Mouse (Mus musculus): ENCODE measurements at regions not wholly inside any gene's neighbourhood (a gene's known extent, or its start where the extent isn't known, plus 50 kb on each side); places are given as distances from the start of the nearest gene placed in this dataset.

- ATAC-seq (ENCODE audit: low FRiP score, low TSS enrichment): no peak
- 80% methylated on average over 19 of the region's 19 CpGs for WGBS
These were observed 575.7 kb downstream of the Robo2 start for GRCm38 (mm10) chr16:73835715-73836440.

GRCm38 (mm10) chr16:73821387-73822338 lies 590.0 kb downstream of the Robo2 start:
- whole genome bisulfite sequencing: 81% methylated on average over 10 of the region's 10 CpGs
- DNase-seq (no peak), ATAC-seq (ENCODE audit: low FRiP score, low TSS enrichment) (no peak)
- Histone ChIP-seq H3K4me2 (ENCODE audit: low read length) (no peak overlapping the region), H3K27ac (replicated peaks; ENCODE audit: low read depth, low read length) (no peak overlapping the region), H3K4me3 (replicated peaks; ENCODE audit: low read depth, low read length) (no peak overlapping the region), H3K4me1 (ENCODE audit: control insufficient read depth, insufficient read depth, low read length) (no peaks in the 10 kb centered on the region), H3K9ac (replicated peaks; ENCODE audit: low read length) (no peak overlapping the region), H3K27me3 (ENCODE audit: control insufficient read depth, insufficient read depth, low read length) (no peaks in the 10 kb centered on the region), H3K9me3 (ENCODE audit: control insufficient read depth, low read length) (no peaks in the 10 kb centered on the region), H3K36me3 (ENCODE audit: control insufficient read depth, insufficient read depth, low read length) (no peaks in the 10 kb centered on the region)

More at GRCm38 (mm10) chr16:73835715-73836440, 575.7 kb downstream of the Robo2 start:
- Histone ChIP-seq H3K9ac (replicated peaks; ENCODE audit: low read length) (no peak overlapping the region), H3K27ac (replicated peaks; ENCODE audit: low read depth, low read length) (no peak overlapping the region), H3K4me2 (ENCODE audit: low read length) (no peak overlapping the region), H3K4me1 (ENCODE audit: control insufficient read depth, insufficient read depth, low read length) (no peaks in the 10 kb centered on the region), H3K36me3 (ENCODE audit: control insufficient read depth, insufficient read depth, low read length) (no peaks in the 10 kb centered on the region), H3K27me3 (ENCODE audit: control insufficient read depth, insufficient read depth, low read length) (no peaks in the 10 kb centered on the region), H3K9me3 (ENCODE audit: control insufficient read depth, low read length) (no peaks in the 10 kb centered on the region), H3K4me3 (replicated peaks; ENCODE audit: low read depth, low read length) (no peak overlapping the region)
- DNase-seq: peak; percentile 40

GRCm38 (mm10) chr16:73804572-73804971 lies 607.1 kb downstream of the Robo2 start:
- Histone ChIP-seq H3K27me3 (ENCODE audit: control insufficient read depth, insufficient read depth, low read length) (no peaks in the 10 kb centered on the region), H3K4me2 (ENCODE audit: low read length) (no peak overlapping the region), H3K4me3 (replicated peaks; ENCODE audit: low read depth, low read length) (no peak overlapping the region), H3K9ac (replicated peaks; ENCODE audit: low read length) (no peak overlapping the region), H3K9me3 (ENCODE audit: control insufficient read depth, low read length) (no peaks in the 10 kb centered on the region), H3K27ac (replicated peaks; ENCODE audit: low read depth, low read length) (no peak overlapping the region), H3K4me1 (ENCODE audit: control insufficient read depth, insufficient read depth, low read length) (no peaks in the 10 kb centered on the region), H3K36me3 (ENCODE audit: control insufficient read depth, insufficient read depth, low read length) (no peaks in the 10 kb centered on the region)
- WGBS: 87% methylated on average over 3 of the region's 3 CpGs
- DNase-seq: no peak
- no peak for ATAC-seq (ENCODE audit: low FRiP score, low TSS enrichment)

- H3K27me3 ChIP-seq (ENCODE audit: control insufficient read depth, insufficient read depth, low read length): no peaks in the 10 kb centered on the region
- H3K36me3 ChIP-seq (ENCODE audit: control insufficient read depth, insufficient read depth, low read length): no peaks in the 10 kb centered on the region
- H3K9me3 ChIP-seq (ENCODE audit: control insufficient read depth, low read length): no peaks in the 10 kb centered on the region
- no peak for ATAC-seq (ENCODE audit: low FRiP score, low TSS enrichment)
- no peak for DNase-seq
- no peak overlapping the region for H3K9ac ChIP-seq (replicated peaks; ENCODE audit: low read length)
- H3K4me1 ChIP-seq (ENCODE audit: control insufficient read depth, insufficient read depth, low read length): no peaks in the 10 kb centered on the region
- no peak overlapping the region for H3K27ac ChIP-seq (replicated peaks; ENCODE audit: low read depth, low read length)
- WGBS: 92% methylated on average over 6 of the region's 6 CpGs
- H3K4me3 ChIP-seq (replicated peaks; ENCODE audit: low read depth, low read length): no peak overlapping the region
- no peak overlapping the region for H3K4me2 ChIP-seq (ENCODE audit: low read length)
These were observed 615.0 kb downstream of the Robo2 start for GRCm38 (mm10) chr16:73796528-73797171.

GRCm38 (mm10) chr16:73785074-73785438 lies 626.6 kb downstream of the Robo2 start:
- no peak for DNase-seq
- H3K4me3 ChIP-seq (replicated peaks; ENCODE audit: low read depth, low read length): no peak overlapping the region
- no peak for ATAC-seq (ENCODE audit: low FRiP score, low TSS enrichment)
- WGBS: 73% methylated on average over 2 of the region's 2 CpGs
- no peak overlapping the region for H3K9ac ChIP-seq (replicated peaks; ENCODE audit: low read length)
- H3K9me3 ChIP-seq (ENCODE audit: control insufficient read depth, low read length): no peaks in the 10 kb centered on the region
- no peaks in the 10 kb centered on the region for H3K4me1 ChIP-seq (ENCODE audit: control insufficient read depth, insufficient read depth, low read length)
- no peak overlapping the region for H3K4me2 ChIP-seq (ENCODE audit: low read length)
- no peaks in the 10 kb centered on the region for H3K27me3 ChIP-seq (ENCODE audit: control insufficient read depth, insufficient read depth, low read length)
- 0 out of 2 replicates have a peak overlapping the region, but pooled peaks have one; percentile 20 for H3K27ac ChIP-seq (replicated peaks; ENCODE audit: low read depth, low read length)
- H3K36me3 ChIP-seq (ENCODE audit: control insufficient read depth, insufficient read depth, low read length): no peaks in the 10 kb centered on the region

GRCm38 (mm10) chr16:73784296-73785073 lies 627.1 kb downstream of the Robo2 start:
- no peak overlapping the region for H3K4me3 ChIP-seq (replicated peaks; ENCODE audit: low read depth, low read length)
- no peak for ATAC-seq (ENCODE audit: low FRiP score, low TSS enrichment)
- no peaks in the 10 kb centered on the region for H3K36me3 ChIP-seq (ENCODE audit: control insufficient read depth, insufficient read depth, low read length)
- 79% methylated on average over 10 of the region's 10 CpGs for WGBS
- H3K27ac ChIP-seq (replicated peaks; ENCODE audit: low read depth, low read length): 0 out of 2 replicates have a peak overlapping the region, but pooled peaks have one; percentile 20
- H3K9ac ChIP-seq (replicated peaks; ENCODE audit: low read length): no peak overlapping the region
- no peaks in the 10 kb centered on the region for H3K9me3 ChIP-seq (ENCODE audit: control insufficient read depth, low read length)
- no peak for DNase-seq
- no peaks in the 10 kb centered on the region for H3K27me3 ChIP-seq (ENCODE audit: control insufficient read depth, insufficient read depth, low read length)
- H3K4me1 ChIP-seq (ENCODE audit: control insufficient read depth, insufficient read depth, low read length): no peaks in the 10 kb centered on the region
- no peak overlapping the region for H3K4me2 ChIP-seq (ENCODE audit: low read length)

- Histone ChIP-seq H3K4me2 (ENCODE audit: low read length) (no peak overlapping the region), H3K27me3 (ENCODE audit: control insufficient read depth, insufficient read depth, low read length) (no peaks in the 10 kb centered on the region), H3K9ac (replicated peaks; ENCODE audit: low read length) (no peak overlapping the region), H3K4me1 (ENCODE audit: control insufficient read depth, insufficient read depth, low read length) (no peaks in the 10 kb centered on the region), H3K4me3 (replicated peaks; ENCODE audit: low read depth, low read length) (no peak overlapping the region), H3K36me3 (ENCODE audit: control insufficient read depth, insufficient read depth, low read length) (no peaks in the 10 kb centered on the region), H3K27ac (replicated peaks; ENCODE audit: low read depth, low read length) (no peak overlapping the region), H3K9me3 (ENCODE audit: control insufficient read depth, low read length) (no peaks in the 10 kb centered on the region)
- DNase-seq: no peak
- 91% methylated on average over 5 of the region's 5 CpGs for WGBS
- ATAC-seq (ENCODE audit: low FRiP score, low TSS enrichment): no peak
These were observed 639.2 kb downstream of the Robo2 start for GRCm38 (mm10) chr16:73772454-73772853.

GRCm38 (mm10) chr16:73770440-73770856 lies 641.2 kb downstream of the Robo2 start:
- Histone ChIP-seq H3K27me3 (ENCODE audit: control insufficient read depth, insufficient read depth, low read length) (no peaks in the 10 kb centered on the region), H3K4me3 (replicated peaks; ENCODE audit: low read depth, low read length) (no peak overlapping the region), H3K9me3 (ENCODE audit: control insufficient read depth, low read length) (no peaks in the 10 kb centered on the region), H3K36me3 (ENCODE audit: control insufficient read depth, insufficient read depth, low read length) (no peaks in the 10 kb centered on the region), H3K9ac (replicated peaks; ENCODE audit: low read length) (no peak overlapping the region), H3K4me1 (ENCODE audit: control insufficient read depth, insufficient read depth, low read length) (no peaks in the 10 kb centered on the region), H3K4me2 (ENCODE audit: low read length) (no peak overlapping the region), H3K27ac (replicated peaks; ENCODE audit: low read depth, low read length) (no peak overlapping the region)
- no peak for DNase-seq
- no peak for ATAC-seq (ENCODE audit: low FRiP score, low TSS enrichment)
- 79% methylated on average over 5 of the region's 5 CpGs for WGBS

All from midbrain, embryonic 14.5 days (tissue).